Mouse (Mus musculus) adrenal gland, postnatal 14 days (tissue): ENCODE data around the gene Ngf. TPM values are rescaled to one million over a fixed set of nuclear protein-coding genes. Genes with fewer than 3 reads are reported as not detected.

Experiments
- DNase-seq: peaks from one replicate; pipeline ENCODE4 v3.0.0; 2021; ENCODE audit warnings: mixed read lengths
- long read RNA-seq, 2 experiments: library from polyadenylated mRNA; stranded (forward); transcript quantifications; one replicate each; pipeline ENCODE4 v2.0.0; 2021
- total RNA-seq: library from RNA; stranded (reverse); gene quantifications from 2 replicates; pipeline ENCODE4 v1.2.3, GENCODE M21; 2021

Gene Ngf
- 2.8 and 3.6 TPM in 2 replicates for total RNA-seq
- long read RNA-seq, experiment 1, partial matches to known transcripts: 0 of 2 reads
- long read RNA-seq, experiment 1, other reads (novel, unspliced or antisense): 2 of 2 reads
- long read RNA-seq, experiment 2: 0 reads

GRCm38 (mm10) chr3:102469713-102470448, at the start of gene Ngf:
Gene Ngf, plus strand, starts transcription at chr3:102469919.
- no peak for DNase-seq

GRCm38 (mm10) chr3:102445567-102445966, 24.2 kb upstream of the Ngf start:
- DNase-seq: peak; percentile 16

- no peak for DNase-seq
Observed at GRCm38 (mm10) chr3:102446691-102447090, 23.0 kb upstream of the Ngf start.

GRCm38 (mm10) chr3:102454566-102454965, 15.2 kb upstream of the Ngf start:
- DNase-seq: no peak

GRCm38 (mm10) chr3:102460528-102460927, 9.2 kb upstream of the Ngf start:
- DNase-seq: no peak

- no peak for DNase-seq
Observed at GRCm38 (mm10) chr3:102460986-102461385, 8.7 kb upstream of the Ngf start.

GRCm38 (mm10) chr3:102462703-102463336, 6.9 kb upstream of the Ngf start:
- no peak for DNase-seq

GRCm38 (mm10) chr3:102463339-102463738, 6.4 kb upstream of the Ngf start:
- DNase-seq: no peak

GRCm38 (mm10) chr3:102466587-102466986, 3.1 kb upstream of the Ngf start:
- DNase-seq: peak; percentile 63

GRCm38 (mm10) chr3:102467121-102467520, 2.6 kb upstream of the Ngf start:
- no peak for DNase-seq

GRCm38 (mm10) chr3:102471251-102471650, 1.5 kb downstream of the Ngf start:
- no peak for DNase-seq

GRCm38 (mm10) chr3:102471799-102472198, 2.1 kb downstream of the Ngf start:
- no peak for DNase-seq

- DNase-seq: no peak
Observed at GRCm38 (mm10) chr3:102474275-102475155, 4.8 kb downstream of the Ngf start.

GRCm38 (mm10) chr3:102477917-102478694, 8.4 kb downstream of the Ngf start:
- no peak for DNase-seq

GRCm38 (mm10) chr3:102490393-102491123, 20.8 kb downstream of the Ngf start:
- no peak for DNase-seq

- no peak for DNase-seq
Observed at GRCm38 (mm10) chr3:102498113-102498512, 28.4 kb downstream of the Ngf start.

- no peak for DNase-seq
Observed at GRCm38 (mm10) chr3:102498931-102499330, 29.2 kb downstream of the Ngf start.

GRCm38 (mm10) chr3:102500031-102500430, 30.3 kb downstream of the Ngf start:
- DNase-seq: no peak

- no peak for DNase-seq
Observed at GRCm38 (mm10) chr3:102501186-102501585, 31.5 kb downstream of the Ngf start.

GRCm38 (mm10) chr3:102505129-102505528, 35.4 kb downstream of the Ngf start:
- DNase-seq: no peak

- no peak for DNase-seq
Observed at GRCm38 (mm10) chr3:102506061-102506460, 36.3 kb downstream of the Ngf start.
